Mouse (Mus musculus): ENCODE results near the gene Rapgef1. TPM values are rescaled to one million over a fixed set of nuclear protein-coding genes. Genes with fewer than 3 reads are reported as not detected.

Gene Rapgef1
- 23.0 and 26.2 TPM in 2 replicates for polyA plus RNA-seq (2014; fragmentation: Nextera tagmentation; extraction: Ambion mirVana)

- DNase-seq (ENCODE audit: low spot score) (peak; percentile 95), ATAC-seq (replicated peaks; ENCODE audit: low FRiP score) (peak; percentile 77)
- no peaks in the 10 kb centered on the region for H3K9me3 ChIP-seq (ENCODE audit: control insufficient read depth, low read length)
- peaks cover 8% of the 10 kb centered on the region; the same call in 1 of the 2 replicates for H3K4me1 ChIP-seq (replicated peaks; ENCODE audit: control insufficient read depth, insufficient read depth, low read length)
- peak within 1 kb of the TSS; percentile 81 for H3K4me3 ChIP-seq (ENCODE audit: low read depth, low read length)
- H3K27me3 ChIP-seq (ENCODE audit: control insufficient read depth, insufficient read depth, low read length), result no peaks in the 10 kb centered on the region
- peak within 1 kb of the TSS; percentile 92 for H3K9ac ChIP-seq (ENCODE audit: low read length)
- peak within 1 kb of the TSS; percentile 92 for H3K27ac ChIP-seq (ENCODE audit: low read depth, low read length)
- H3K36me3 ChIP-seq (ENCODE audit: control insufficient read depth, insufficient read depth, low read length), result no peaks in the 10 kb centered on the region
- WGBS, result under 1% methylated on average over 91 of the region's 101 CpGs
- H3K4me2 ChIP-seq (ENCODE audit: low read depth, low read length, severe bottlenecking), result peak within 1 kb of the TSS; percentile 81
Measured at GRCm38 (mm10) chr2:29619484-29620300, at the start of gene Rapgef1. Gene Rapgef1, plus strand, starts transcription at chr2:29619720.

GRCm38 (mm10) chr2:29571921-29572700, 47.4 kb upstream of the Rapgef1 start:
- H3K27me3 ChIP-seq (ENCODE audit: control insufficient read depth, insufficient read depth, low read length), result no peaks in the 10 kb centered on the region
- ATAC-seq (replicated peaks; ENCODE audit: low FRiP score) (no peak), DNase-seq (ENCODE audit: low spot score) (no peak)
- no peak overlapping the region for H3K4me3 ChIP-seq (ENCODE audit: low read depth, low read length)
- H3K36me3 ChIP-seq (ENCODE audit: control insufficient read depth, insufficient read depth, low read length), result no peaks in the 10 kb centered on the region
- no peak overlapping the region for H3K9ac ChIP-seq (ENCODE audit: low read length)
- no peaks in the 10 kb centered on the region for H3K9me3 ChIP-seq (ENCODE audit: control insufficient read depth, low read length)
- WGBS, result 78% methylated on average over 9 of the region's 9 CpGs
- H3K4me1 ChIP-seq (replicated peaks; ENCODE audit: control insufficient read depth, insufficient read depth, low read length), result peaks cover 6% of the 10 kb centered on the region
- no peak overlapping the region for H3K4me2 ChIP-seq (ENCODE audit: low read depth, low read length, severe bottlenecking)
- H3K27ac ChIP-seq (ENCODE audit: low read depth, low read length), result no peak overlapping the region

- H3K36me3 ChIP-seq (ENCODE audit: control insufficient read depth, insufficient read depth, low read length), result no peaks in the 10 kb centered on the region
- H3K9me3 ChIP-seq (ENCODE audit: control insufficient read depth, low read length), result no peaks in the 10 kb centered on the region
- no peak overlapping the region for H3K4me2 ChIP-seq (ENCODE audit: low read depth, low read length, severe bottlenecking)
- ATAC-seq (replicated peaks; ENCODE audit: low FRiP score) (no peak), DNase-seq (ENCODE audit: low spot score) (no peak)
- H3K4me1 ChIP-seq (replicated peaks; ENCODE audit: control insufficient read depth, insufficient read depth, low read length), result peaks cover 6% of the 10 kb centered on the region
- H3K9ac ChIP-seq (ENCODE audit: low read length), result no peak overlapping the region
- no peak overlapping the region for H3K27ac ChIP-seq (ENCODE audit: low read depth, low read length)
- H3K27me3 ChIP-seq (ENCODE audit: control insufficient read depth, insufficient read depth, low read length), result no peaks in the 10 kb centered on the region
- H3K4me3 ChIP-seq (ENCODE audit: low read depth, low read length), result no peak overlapping the region
- WGBS, result 29% methylated on average over 5 of the region's 5 CpGs
Measured at GRCm38 (mm10) chr2:29572811-29573427, 46.6 kb upstream of the Rapgef1 start.

GRCm38 (mm10) chr2:29573591-29573990, 45.9 kb upstream of the Rapgef1 start:
- Histone ChIP-seq H3K27me3 (ENCODE audit: control insufficient read depth, insufficient read depth, low read length) (no peaks in the 10 kb centered on the region), H3K4me3 (ENCODE audit: low read depth, low read length) (no peak overlapping the region), H3K9me3 (ENCODE audit: control insufficient read depth, low read length) (no peaks in the 10 kb centered on the region), H3K36me3 (ENCODE audit: control insufficient read depth, insufficient read depth, low read length) (no peaks in the 10 kb centered on the region), H3K4me2 (ENCODE audit: low read depth, low read length, severe bottlenecking) (no peak overlapping the region), H3K9ac (ENCODE audit: low read length) (no peak overlapping the region), H3K4me1 (replicated peaks; ENCODE audit: control insufficient read depth, insufficient read depth, low read length) (peaks cover 6% of the 10 kb centered on the region), H3K27ac (ENCODE audit: low read depth, low read length) (no peak overlapping the region)
- 6% methylated on average over 5 of the region's 5 CpGs for WGBS
- peak; percentile 88 for DNase-seq (ENCODE audit: low spot score)
- no peak for ATAC-seq (replicated peaks; ENCODE audit: low FRiP score)

GRCm38 (mm10) chr2:29574187-29574586, 45.3 kb upstream of the Rapgef1 start:
- peaks cover 6% of the 10 kb centered on the region for H3K4me1 ChIP-seq (replicated peaks; ENCODE audit: control insufficient read depth, insufficient read depth, low read length)
- DNase-seq (ENCODE audit: low spot score), result no peak

GRCm38 (mm10) chr2:29582415-29582814, 37.1 kb upstream of the Rapgef1 start:
- Histone ChIP-seq H3K27ac (ENCODE audit: low read depth, low read length) (no peak overlapping the region), H3K4me1 (replicated peaks; ENCODE audit: control insufficient read depth, insufficient read depth, low read length) (peaks cover 4% of the 10 kb centered on the region; the same call in 1 of the 2 replicates), H3K27me3 (ENCODE audit: control insufficient read depth, insufficient read depth, low read length) (no peaks in the 10 kb centered on the region), H3K9ac (ENCODE audit: low read length) (no peak overlapping the region), H3K36me3 (ENCODE audit: control insufficient read depth, insufficient read depth, low read length) (no peaks in the 10 kb centered on the region), H3K4me2 (ENCODE audit: low read depth, low read length, severe bottlenecking) (no peak overlapping the region), H3K4me3 (ENCODE audit: low read depth, low read length) (no peak overlapping the region), H3K9me3 (ENCODE audit: control insufficient read depth, low read length) (no peaks in the 10 kb centered on the region)
- WGBS, result 4% methylated on average over 7 of the region's 7 CpGs
- no peak for ATAC-seq (replicated peaks; ENCODE audit: low FRiP score)
- peak; percentile 86 for DNase-seq (ENCODE audit: low spot score)

More at GRCm38 (mm10) chr2:29574187-29574586, 45.3 kb upstream of the Rapgef1 start:
- no peak overlapping the region for H3K4me3 ChIP-seq (ENCODE audit: low read depth, low read length)
- 7% methylated on average over 11 of the region's 11 CpGs for WGBS
- H3K36me3 ChIP-seq (ENCODE audit: control insufficient read depth, insufficient read depth, low read length), result no peaks in the 10 kb centered on the region
- ATAC-seq (replicated peaks; ENCODE audit: low FRiP score), result no peak
- 0 out of 2 replicates have a peak overlapping the region, but pooled peaks have one; percentile 6 for H3K27ac ChIP-seq (ENCODE audit: low read depth, low read length)
- no peaks in the 10 kb centered on the region for H3K9me3 ChIP-seq (ENCODE audit: control insufficient read depth, low read length)
- H3K4me2 ChIP-seq (ENCODE audit: low read depth, low read length, severe bottlenecking), result 0 out of 2 replicates have a peak overlapping the region, but pooled peaks have one; percentile 11
- no peaks in the 10 kb centered on the region for H3K27me3 ChIP-seq (ENCODE audit: control insufficient read depth, insufficient read depth, low read length)
- H3K9ac ChIP-seq (ENCODE audit: low read length), result no peak overlapping the region; the same call in 1 of the 2 replicates

- Histone ChIP-seq H3K27me3 (ENCODE audit: control insufficient read depth, insufficient read depth, low read length) (no peaks in the 10 kb centered on the region), H3K27ac (ENCODE audit: low read depth, low read length) (no peak overlapping the region), H3K4me1 (replicated peaks; ENCODE audit: control insufficient read depth, insufficient read depth, low read length) (peaks cover 4% of the 10 kb centered on the region; the same call in 1 of the 2 replicates), H3K4me3 (ENCODE audit: low read depth, low read length) (no peak overlapping the region), H3K4me2 (ENCODE audit: low read depth, low read length, severe bottlenecking) (no peak overlapping the region), H3K36me3 (ENCODE audit: control insufficient read depth, insufficient read depth, low read length) (no peaks in the 10 kb centered on the region), H3K9me3 (ENCODE audit: control insufficient read depth, low read length) (no peaks in the 10 kb centered on the region), H3K9ac (ENCODE audit: low read length) (no peak overlapping the region)
- DNase-seq (ENCODE audit: low spot score) (no peak), ATAC-seq (replicated peaks; ENCODE audit: low FRiP score) (no peak)
- WGBS, result 23% methylated on average over 8 of the region's 8 CpGs
Measured at GRCm38 (mm10) chr2:29586017-29586702, 33.4 kb upstream of the Rapgef1 start.

- Histone ChIP-seq H3K9ac (ENCODE audit: low read length) (no peak overlapping the region), H3K27ac (ENCODE audit: low read depth, low read length) (no peak overlapping the region), H3K4me2 (ENCODE audit: low read depth, low read length, severe bottlenecking) (no peak overlapping the region), H3K27me3 (ENCODE audit: control insufficient read depth, insufficient read depth, low read length) (no peaks in the 10 kb centered on the region), H3K4me3 (ENCODE audit: low read depth, low read length) (no peak overlapping the region), H3K36me3 (ENCODE audit: control insufficient read depth, insufficient read depth, low read length) (no peaks in the 10 kb centered on the region), H3K9me3 (ENCODE audit: control insufficient read depth, low read length) (no peaks in the 10 kb centered on the region), H3K4me1 (replicated peaks; ENCODE audit: control insufficient read depth, insufficient read depth, low read length) (peaks cover 4% of the 10 kb centered on the region; the same call in 1 of the 2 replicates)
- 81% methylated on average over 4 of the region's 4 CpGs for WGBS
- ATAC-seq (replicated peaks; ENCODE audit: low FRiP score), result no peak
- no peak for DNase-seq (ENCODE audit: low spot score)
Measured at GRCm38 (mm10) chr2:29588006-29588405, 31.5 kb upstream of the Rapgef1 start.

Data from forebrain, embryonic 11.5 days (tissue).